Mouse (Mus musculus) heart, postnatal 0 days (tissue): ENCODE data around the gene Bbs9.

Source experiments
- CTCF ChIP-seq: IDR thresholded peaks from 2 replicates; pipeline ENCODE4 v1.5.1; 2016; ENCODE audit warnings: antibody characterized with exemption, control low read depth, low read depth
- EP300 ChIP-seq: IDR thresholded peaks from 2 replicates; pipeline ENCODE4 v1.6.1; 2016; ENCODE audit warnings: antibody characterized with exemption, low read depth

GRCm38 (mm10) chr9:22791208-22791607 is 315.7 kb downstream of the Bbs9 start:
- no peak for TF ChIP-seq EP300
- TF ChIP-seq CTCF, result no peak
